Mouse (Mus musculus): ENCODE data around the gene Snrnp200. TPM values are rescaled to one million over a fixed set of nuclear protein-coding genes. Genes with fewer than 3 reads are reported as not detected.
"Not testable (repeated sequence)": the region's sequence is repeated elsewhere in the genome, so short reads cannot be mapped to it uniquely, and the experiment has no call there.

Snrnp200 gene
- polyA plus RNA-seq, 1 experiment = 44.1 TPM

DNA sequence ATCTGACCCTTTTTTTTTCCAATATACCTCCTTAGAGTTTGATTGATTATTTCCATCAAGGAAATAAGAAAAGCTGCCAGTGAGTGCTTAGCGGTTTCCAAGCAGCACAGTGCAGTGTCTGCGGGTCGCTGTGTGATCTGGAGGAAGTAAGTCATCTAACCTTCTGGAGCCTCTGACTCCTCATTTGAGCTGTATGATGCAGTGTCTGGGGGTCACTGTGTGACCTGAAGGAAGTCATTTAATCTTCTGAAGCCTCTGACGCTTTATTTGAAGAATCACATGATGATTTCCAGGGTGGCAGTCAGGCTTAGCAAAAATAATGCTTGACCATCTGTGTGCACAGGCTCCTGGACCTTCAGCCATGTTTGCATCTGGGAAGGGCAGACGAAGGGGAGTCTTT, 44.6 kb downstream of the Snrnp200 start:
- Histone ChIP-seq H3K27ac (ENCODE audit: insufficient read depth, low read depth, low read length) (no peak overlapping the region), H3K4me3 (ENCODE audit: insufficient read depth, low read length) (no peak overlapping the region), H3K4me1 (ENCODE audit: control insufficient read depth, insufficient read depth, low read length) (peaks cover 34% of the 10 kb centered on the region)
- TF ChIP-seq POLR2A (IDR thresholded peaks at IDR 0.05; ENCODE audit: borderline replicate concordance, low read depth, low read length) (no peak), CTCF (IDR thresholded peaks at IDR 0.05; ENCODE audit: low read depth, low read length) (no peak)

DNA sequence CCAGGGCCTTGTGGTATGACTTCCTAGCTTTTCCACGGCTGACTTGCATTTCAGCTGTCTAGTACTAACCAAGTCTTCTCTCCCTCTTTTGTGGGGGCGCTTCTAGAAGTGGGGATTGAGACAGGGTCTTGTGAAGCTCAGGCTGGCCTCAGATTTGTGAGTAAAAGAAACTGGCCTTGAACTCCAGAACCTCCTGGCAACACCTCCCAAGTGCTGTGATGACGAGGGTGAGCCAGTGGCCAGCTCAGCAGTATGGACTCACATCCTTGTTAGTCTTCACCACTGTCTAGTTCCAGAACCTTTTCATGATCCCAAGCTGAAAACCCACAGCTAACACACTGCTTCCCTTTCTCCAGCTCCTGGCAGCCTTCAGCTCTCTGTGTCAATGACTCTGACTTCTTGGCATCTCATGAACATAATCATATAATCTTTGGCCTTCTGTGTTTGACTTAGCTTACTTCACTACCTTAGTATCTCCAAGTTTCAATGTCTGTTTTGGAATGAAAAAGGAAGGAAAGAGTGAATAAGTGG, 46.5 kb downstream of the Snrnp200 start:
- Histone ChIP-seq H3K4me3 (ENCODE audit: insufficient read depth, low read length) (no peak overlapping the region), H3K4me1 (ENCODE audit: control insufficient read depth, insufficient read depth, low read length) (peaks cover 25% of the 10 kb centered on the region), H3K27ac (ENCODE audit: insufficient read depth, low read depth, low read length) (no peak overlapping the region)
- TF ChIP-seq POLR2A (IDR thresholded peaks at IDR 0.05; ENCODE audit: borderline replicate concordance, low read depth, low read length) (no peak), CTCF (IDR thresholded peaks at IDR 0.05; ENCODE audit: low read depth, low read length) (no peak)

DNA sequence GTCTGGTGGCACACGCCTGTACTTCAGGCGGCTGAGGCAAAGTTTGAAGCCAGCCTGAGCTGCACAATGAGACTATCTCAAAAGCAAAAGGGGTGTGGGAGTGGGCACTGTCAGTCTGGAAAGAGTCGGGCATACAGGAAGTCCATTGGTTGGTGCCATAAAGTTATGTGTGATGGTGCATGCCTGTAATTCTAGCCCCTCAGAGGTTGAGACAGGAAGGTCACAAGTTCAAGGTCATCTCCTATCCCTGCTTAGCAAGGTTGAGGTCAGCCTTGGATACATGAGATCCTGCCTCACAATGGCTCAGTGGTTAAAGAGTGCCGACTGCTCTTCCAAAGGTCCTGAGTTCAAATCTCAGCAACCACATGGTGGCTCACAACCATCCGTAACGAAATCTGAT, 47.1 kb downstream of the Snrnp200 start:
- TF ChIP-seq POLR2A (IDR thresholded peaks at IDR 0.05; ENCODE audit: borderline replicate concordance, low read depth, low read length) (no peak), CTCF (IDR thresholded peaks at IDR 0.05; ENCODE audit: low read depth, low read length) (no peak)
- peaks cover 22% of the 10 kb centered on the region for H3K4me1 ChIP-seq (ENCODE audit: control insufficient read depth, insufficient read depth, low read length)
- H3K4me3 ChIP-seq (ENCODE audit: insufficient read depth, low read length) = no peak overlapping the region
- H3K27ac ChIP-seq (ENCODE audit: insufficient read depth, low read depth, low read length) = no peak overlapping the region

DNA sequence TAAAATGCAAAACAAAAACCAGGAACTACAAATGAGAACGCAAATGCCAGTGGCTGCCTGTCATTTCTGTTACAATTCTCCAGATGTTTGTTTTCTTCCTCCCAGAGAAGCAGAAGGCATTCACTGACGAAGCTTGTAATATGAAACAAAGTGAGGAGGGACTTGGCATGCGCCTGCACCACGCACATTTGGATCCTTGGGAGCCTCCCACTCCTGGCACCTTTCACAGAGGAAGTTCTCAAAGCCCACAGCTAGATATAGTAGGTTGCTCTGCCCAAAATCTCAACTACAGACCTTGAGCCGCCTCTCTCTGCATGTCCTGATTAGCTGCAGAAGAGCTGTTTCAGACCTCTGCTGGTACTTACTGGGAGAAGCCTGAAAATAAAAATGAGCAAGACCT, 51.2 kb downstream of the Snrnp200 start:
- no peak for TF ChIP-seq POLR2A (IDR thresholded peaks at IDR 0.05; ENCODE audit: borderline replicate concordance, low read depth, low read length)
- no peak for TF ChIP-seq CTCF (IDR thresholded peaks at IDR 0.05; ENCODE audit: low read depth, low read length)
- no peak overlapping the region for H3K27ac ChIP-seq (ENCODE audit: insufficient read depth, low read depth, low read length)

DNA sequence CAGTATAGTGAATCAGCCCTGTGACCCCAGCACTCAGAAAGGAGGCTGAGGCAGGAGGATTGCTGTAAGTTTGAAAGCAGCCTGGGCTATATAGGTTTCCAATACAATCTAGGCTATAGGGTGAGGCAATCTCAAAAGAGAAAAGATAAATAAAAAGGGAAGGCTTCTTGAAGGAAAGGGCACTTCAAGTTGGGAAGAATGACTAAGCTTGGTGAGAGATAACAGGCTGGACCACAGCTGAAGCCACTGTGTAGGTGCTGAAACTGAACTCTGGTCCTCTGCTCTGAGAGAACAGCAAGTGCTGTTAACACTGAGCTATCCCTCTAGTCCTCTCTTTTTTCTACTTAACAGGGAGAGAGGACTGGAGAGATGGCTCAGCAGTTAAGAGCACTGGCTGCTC, 54.3 kb downstream of the Snrnp200 start:
- H3K4me3 ChIP-seq (ENCODE audit: insufficient read depth, low read length) = no peak overlapping the region
- no peaks in the 10 kb centered on the region for H3K4me1 ChIP-seq (ENCODE audit: control insufficient read depth, insufficient read depth, low read length)
- TF ChIP-seq POLR2A (IDR thresholded peaks at IDR 0.05; ENCODE audit: borderline replicate concordance, low read depth, low read length) = no peak
- TF ChIP-seq CTCF (IDR thresholded peaks at IDR 0.05; ENCODE audit: low read depth, low read length) = no peak
- no peak overlapping the region for H3K27ac ChIP-seq (ENCODE audit: insufficient read depth, low read depth, low read length)

More for the DNA sequence above, 51.2 kb downstream of the Snrnp200 start:
- no peak overlapping the region for H3K4me3 ChIP-seq (ENCODE audit: insufficient read depth, low read length)
- no peaks in the 10 kb centered on the region for H3K4me1 ChIP-seq (ENCODE audit: control insufficient read depth, insufficient read depth, low read length)

DNA sequence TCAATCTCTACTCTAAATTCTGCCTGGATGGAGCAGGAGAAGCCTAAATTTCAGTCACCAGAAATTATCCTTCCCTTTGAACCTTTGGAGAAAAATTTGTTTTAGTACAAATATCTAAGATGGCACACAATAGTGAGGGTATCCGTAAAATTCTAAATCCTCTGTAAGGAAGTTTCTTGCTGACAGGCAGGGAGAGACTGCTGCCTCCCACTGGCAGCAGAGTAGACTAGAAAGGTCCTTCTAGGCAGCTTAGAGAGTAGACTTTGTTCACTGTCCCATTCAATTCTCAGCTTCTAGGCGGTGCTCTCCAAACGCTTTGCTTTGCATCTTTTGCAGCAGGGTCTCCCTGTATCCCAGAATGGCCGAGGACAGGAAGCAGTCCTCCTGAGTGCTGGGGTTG, 59.7 kb downstream of the Snrnp200 start:
- no peak overlapping the region for H3K27ac ChIP-seq (ENCODE audit: insufficient read depth, low read depth, low read length)
- no peak overlapping the region for H3K4me3 ChIP-seq (ENCODE audit: insufficient read depth, low read length)
- TF ChIP-seq POLR2A (IDR thresholded peaks at IDR 0.05; ENCODE audit: borderline replicate concordance, low read depth, low read length) (no peak), CTCF (IDR thresholded peaks at IDR 0.05; ENCODE audit: low read depth, low read length) (no peak)
- H3K4me1 ChIP-seq (ENCODE audit: control insufficient read depth, insufficient read depth, low read length) = peaks cover 5% of the 10 kb centered on the region

DNA sequence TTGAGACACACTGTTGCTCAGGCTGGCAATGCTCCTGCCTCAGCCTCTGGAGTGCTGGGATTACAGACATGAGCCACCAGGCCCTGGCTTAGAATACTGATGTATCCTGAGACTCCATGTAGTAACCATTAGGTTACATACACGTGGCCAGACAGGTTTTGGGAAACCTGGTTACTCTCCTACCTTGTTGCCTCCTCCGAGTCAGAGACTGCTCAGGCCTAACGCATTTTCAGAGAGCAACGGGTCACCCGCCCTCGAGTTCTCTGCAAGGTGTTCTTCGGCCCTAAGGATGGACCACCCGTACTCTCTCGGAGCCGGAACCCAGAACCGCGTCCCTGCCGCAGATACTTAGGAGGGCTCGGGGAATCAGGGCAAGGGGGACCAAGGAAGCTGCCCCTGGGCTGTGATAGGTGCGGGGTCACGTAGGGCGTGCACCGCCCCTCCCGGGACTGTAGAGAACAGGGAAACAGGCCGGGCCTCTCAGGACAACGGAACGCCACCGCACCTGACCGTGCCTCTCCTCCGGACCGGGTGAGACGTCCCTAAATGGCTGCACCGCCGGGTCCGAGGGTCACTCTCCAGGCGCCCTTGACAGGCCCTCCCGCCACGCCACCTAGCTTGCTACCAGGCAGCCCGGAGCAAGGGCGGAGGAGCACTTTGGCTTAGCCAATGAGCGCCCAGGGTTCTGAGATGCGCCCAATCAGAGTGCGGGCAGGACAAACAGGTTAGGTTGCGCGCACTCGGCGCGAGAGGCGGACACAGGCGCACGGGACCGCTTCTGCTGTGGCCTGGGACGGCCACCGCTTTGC, 61.5 kb downstream of the Snrnp200 start, which contains the start of gene Stard7:
Stard7 (plus strand) TSS at position 728 of the 809 bp plus-strand sequence.
- peak within 1 kb of the TSS; percentile 77 for H3K27ac ChIP-seq (ENCODE audit: insufficient read depth, low read depth, low read length)
- no peak for TF ChIP-seq CTCF (IDR thresholded peaks at IDR 0.05; ENCODE audit: low read depth, low read length)
- peak; percentile 50; the same call in 1 of the 2 replicates for TF ChIP-seq POLR2A (IDR thresholded peaks at IDR 0.05; ENCODE audit: borderline replicate concordance, low read depth, low read length)
- H3K4me1 ChIP-seq (ENCODE audit: control insufficient read depth, insufficient read depth, low read length) = peaks cover 15% of the 10 kb centered on the region
- peak within 1 kb of the TSS; percentile 83 for H3K4me3 ChIP-seq (ENCODE audit: insufficient read depth, low read length)

DNA sequence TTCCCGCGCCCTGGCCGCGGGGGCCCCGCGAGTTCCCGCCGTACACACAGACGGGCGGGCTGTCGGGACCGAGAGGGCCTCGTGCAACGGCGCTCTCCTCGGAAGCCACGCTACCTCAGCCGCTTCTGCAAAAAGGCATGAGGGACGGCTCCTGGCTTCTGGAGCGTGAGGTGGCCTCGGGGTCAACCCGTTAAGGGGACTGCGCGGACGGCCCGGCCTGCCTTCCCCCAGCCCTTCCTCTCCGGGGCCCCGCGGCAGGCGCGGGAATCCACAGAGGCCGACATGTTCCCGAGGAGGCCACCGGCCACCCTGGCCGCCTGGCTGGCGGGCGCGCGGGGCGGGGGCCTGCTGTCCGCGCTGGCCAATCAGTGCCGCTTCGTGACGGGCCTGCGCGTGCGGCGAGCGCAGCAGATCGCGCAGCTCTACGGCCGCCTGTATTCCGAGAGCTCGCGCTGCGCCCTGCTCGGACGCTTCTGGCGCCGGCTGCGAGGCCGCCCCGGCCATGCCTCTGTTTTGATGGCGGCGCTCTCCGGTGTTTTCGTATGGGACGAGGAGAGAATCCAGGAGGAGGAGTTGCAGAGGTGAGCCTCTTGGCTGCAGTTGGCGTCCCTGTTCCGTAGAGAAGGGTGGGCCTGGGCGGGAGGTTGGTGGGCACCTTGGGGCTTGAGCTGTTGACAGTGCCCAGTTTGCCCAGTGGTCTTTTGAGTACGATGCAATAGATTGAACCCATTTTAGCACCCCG, 62.3 kb downstream of the Snrnp200 start:
- Histone ChIP-seq H3K4me1 (ENCODE audit: control insufficient read depth, insufficient read depth, low read length) (peaks cover 21% of the 10 kb centered on the region), H3K27ac (ENCODE audit: insufficient read depth, low read depth, low read length) (peak overlapping the region; percentile 77), H3K4me3 (ENCODE audit: insufficient read depth, low read length) (peak overlapping the region; percentile 83)
- TF ChIP-seq CTCF (IDR thresholded peaks at IDR 0.05; ENCODE audit: low read depth, low read length) (no peak), POLR2A (IDR thresholded peaks at IDR 0.05; ENCODE audit: borderline replicate concordance, low read depth, low read length) (no peak)

DNA sequence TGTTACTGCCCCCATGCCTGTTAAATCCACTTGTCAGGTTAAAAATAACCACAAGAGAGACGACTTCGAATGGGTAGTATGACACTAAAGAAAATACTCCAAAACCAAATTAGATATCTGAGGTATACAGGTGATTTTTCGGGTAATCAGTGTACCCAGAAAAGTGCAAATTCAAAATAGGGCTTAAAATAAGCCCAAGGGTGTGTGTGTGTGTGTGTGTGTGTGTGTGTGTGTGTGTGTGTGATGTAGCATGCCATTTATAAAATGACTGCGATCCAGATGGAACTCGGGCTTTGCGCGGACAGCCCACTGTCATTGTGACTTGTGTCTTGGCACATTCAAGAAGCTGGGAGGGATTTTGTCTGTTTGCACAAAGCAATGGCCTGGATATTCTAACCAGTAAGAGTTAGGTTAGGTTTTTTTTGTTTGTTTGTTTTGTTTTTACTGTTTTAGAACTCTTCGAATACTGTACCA, 62.9 kb downstream of the Snrnp200 start:
- TF ChIP-seq POLR2A (IDR thresholded peaks at IDR 0.05; ENCODE audit: borderline replicate concordance, low read depth, low read length) = no peak
- TF ChIP-seq CTCF (IDR thresholded peaks at IDR 0.05; ENCODE audit: low read depth, low read length) = no peak
- Histone ChIP-seq H3K4me3 (ENCODE audit: insufficient read depth, low read length) (peak overlapping the region; percentile 83), H3K4me1 (ENCODE audit: control insufficient read depth, insufficient read depth, low read length) (peaks cover 26% of the 10 kb centered on the region), H3K27ac (ENCODE audit: insufficient read depth, low read depth, low read length) (peak overlapping the region; percentile 77)

DNA sequence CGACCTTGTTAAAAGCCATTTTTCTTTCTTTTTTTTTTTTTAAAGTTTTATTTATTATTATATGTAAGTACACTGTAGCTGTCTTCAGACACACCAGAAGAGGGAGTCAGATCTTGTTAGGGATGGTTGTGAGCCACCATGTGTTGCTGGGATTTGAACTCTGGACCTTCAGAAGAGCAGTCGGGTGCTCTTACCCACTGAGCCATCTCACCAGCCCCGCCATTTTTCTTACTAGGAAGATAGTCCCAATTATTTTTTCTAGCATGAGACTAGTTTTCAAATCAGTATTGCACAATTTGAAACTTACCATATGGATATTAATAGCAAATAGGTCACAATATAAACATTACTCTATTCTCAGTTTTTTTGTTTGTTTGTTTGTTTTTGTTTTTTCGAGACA, 63.9 kb downstream of the Snrnp200 start:
- not testable (repeated sequence) for H3K4me3 ChIP-seq (ENCODE audit: insufficient read depth, low read length); H3K27ac ChIP-seq (ENCODE audit: insufficient read depth, low read depth, low read length)
- peaks cover 31% of the 10 kb centered on the region for H3K4me1 ChIP-seq (ENCODE audit: control insufficient read depth, insufficient read depth, low read length)
